Mouse (Mus musculus): ENCODE results near the gene Mog. TPM values are rescaled to one million over a fixed set of nuclear protein-coding genes. Genes with fewer than 3 reads are reported as not detected.
"Not testable (repeated sequence)": the region's sequence is repeated elsewhere in the genome, so short reads cannot be mapped to it uniquely, and the experiment has no call there.

Mog gene
- polyA plus RNA-seq, 1 experiment from 2014 or later: 2.6 TPM

DNA sequence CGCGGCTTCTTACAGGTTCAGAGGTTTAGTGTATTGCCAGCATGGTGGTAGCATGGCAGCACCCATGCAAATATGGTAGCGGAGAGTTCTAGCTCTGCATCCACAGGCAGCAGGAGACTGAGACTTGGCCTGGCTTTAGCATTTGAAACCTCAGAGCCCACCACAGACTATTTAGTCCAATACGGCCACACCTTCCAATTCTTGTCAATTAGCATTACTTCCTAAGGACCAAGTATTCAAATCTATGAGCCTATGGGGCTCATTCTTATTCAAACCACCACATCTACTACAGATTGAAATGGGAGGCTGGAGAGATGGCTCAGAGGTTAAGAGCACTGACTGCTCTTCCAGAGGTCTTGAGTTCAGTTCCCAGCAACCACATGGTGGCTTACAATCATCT is 4.3 kb upstream of the Mog start:
- Histone ChIP-seq H3K9me3 (ENCODE audit: control insufficient read depth, low read length) (no peaks in the 10 kb centered on the region), H3K4me3 (ENCODE audit: low read depth, low read length) (no peak overlapping the region), H3K4me2 (ENCODE audit: low read depth, low read length) (no peak overlapping the region), H3K27me3 (ENCODE audit: control insufficient read depth, insufficient read depth, low read length) (no peaks in the 10 kb centered on the region), H3K27ac (ENCODE audit: low read depth, low read length) (peak overlapping the region; percentile 97; the same call in 1 of the 2 replicates), H3K4me1 (ENCODE audit: control insufficient read depth, insufficient read depth, low read length) (no peaks in the 10 kb centered on the region), H3K9ac (replicated peaks; ENCODE audit: low read depth, low read length) (no peak overlapping the region), H3K36me3 (ENCODE audit: control insufficient read depth, insufficient read depth, low read length) (no peaks in the 10 kb centered on the region)
- no peak for ATAC-seq (ENCODE audit: low read depth)
- WGBS: 92% methylated on average over 4 of the region's 4 CpGs

DNA sequence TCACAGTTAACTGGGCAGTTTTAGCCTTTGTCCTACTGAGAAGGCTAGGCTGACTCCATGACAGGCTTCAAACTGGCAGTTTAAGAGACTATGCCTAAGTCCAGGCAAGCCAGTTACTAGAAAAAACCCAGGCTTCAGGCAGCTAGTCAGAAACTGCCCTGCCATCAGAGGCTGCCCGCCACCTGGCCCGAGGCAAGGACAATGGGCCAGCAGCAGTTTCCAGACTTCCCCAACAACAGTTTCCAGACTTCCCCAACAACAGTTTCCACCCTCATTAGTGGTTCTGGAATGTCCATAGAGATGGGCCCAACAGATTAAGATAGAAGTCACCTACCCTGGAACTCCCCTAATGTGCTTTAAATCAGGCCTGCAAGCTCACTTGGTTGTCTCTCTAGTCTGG is 3.2 kb upstream of the Mog start:
- Histone ChIP-seq H3K36me3 (ENCODE audit: control insufficient read depth, insufficient read depth, low read length) (no peaks in the 10 kb centered on the region), H3K9me3 (ENCODE audit: control insufficient read depth, low read length) (no peaks in the 10 kb centered on the region), H3K9ac (replicated peaks; ENCODE audit: low read depth, low read length) (no peak overlapping the region), H3K4me2 (ENCODE audit: low read depth, low read length) (no peak overlapping the region), H3K27me3 (ENCODE audit: control insufficient read depth, insufficient read depth, low read length) (no peaks in the 10 kb centered on the region), H3K4me3 (ENCODE audit: low read depth, low read length) (no peak overlapping the region), H3K27ac (ENCODE audit: low read depth, low read length) (no peak overlapping the region), H3K4me1 (ENCODE audit: control insufficient read depth, insufficient read depth, low read length) (no peaks in the 10 kb centered on the region)
- ATAC-seq (ENCODE audit: low read depth): no peak
- 55% methylated on average over 2 of the region's 2 CpGs for WGBS

DNA sequence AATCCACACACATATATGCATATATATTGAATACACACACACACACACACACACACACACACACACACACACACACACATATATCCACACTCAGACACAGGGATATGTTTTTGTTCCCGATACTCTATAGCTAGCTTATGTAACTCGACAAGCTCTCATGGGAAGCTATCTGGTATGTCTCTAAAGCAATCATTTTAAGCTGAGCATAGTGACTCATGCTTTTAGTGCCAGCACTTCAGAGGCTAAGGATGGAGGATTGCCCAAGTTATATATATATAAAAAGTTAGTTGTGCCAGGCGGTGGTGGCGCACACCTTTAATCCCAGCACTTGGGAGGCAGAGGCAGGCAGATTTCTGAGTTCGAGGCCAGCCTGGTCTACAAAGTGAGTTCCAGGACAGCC is 4.0 kb downstream of the Mog start:
- H3K9ac ChIP-seq (replicated peaks; ENCODE audit: low read depth, low read length); H3K4me3 ChIP-seq (ENCODE audit: low read depth, low read length); H3K36me3 ChIP-seq (ENCODE audit: control insufficient read depth, insufficient read depth, low read length); H3K9me3 ChIP-seq (ENCODE audit: control insufficient read depth, low read length); H3K4me2 ChIP-seq (ENCODE audit: low read depth, low read length); ATAC-seq (ENCODE audit: low read depth); H3K4me1 ChIP-seq (ENCODE audit: control insufficient read depth, insufficient read depth, low read length); H3K27me3 ChIP-seq (ENCODE audit: control insufficient read depth, insufficient read depth, low read length); H3K27ac ChIP-seq (ENCODE audit: low read depth, low read length): not testable (repeated sequence)
- WGBS: 93% methylated on average over 5 of the region's 5 CpGs

DNA sequence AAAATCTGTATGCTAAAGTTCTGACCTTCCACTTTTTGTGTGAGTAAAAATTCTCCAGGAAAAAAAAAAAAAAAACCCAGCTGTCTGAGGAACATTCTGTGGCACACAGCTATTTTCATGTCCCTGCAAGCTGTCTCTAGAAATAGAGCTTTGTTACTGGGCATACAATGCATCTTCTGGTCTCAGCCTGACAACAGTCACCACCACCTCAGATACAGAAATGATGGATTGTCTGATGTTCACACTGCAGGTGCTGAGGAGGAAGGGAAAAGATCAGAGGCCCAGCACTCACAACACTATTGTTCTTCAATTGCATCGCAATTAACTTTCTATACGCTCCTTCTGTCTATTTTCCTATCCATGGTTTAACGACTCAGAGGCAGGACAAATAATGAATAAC is 4.9 kb downstream of the Mog start:
- Histone ChIP-seq H3K4me1 (ENCODE audit: control insufficient read depth, insufficient read depth, low read length) (no peaks in the 10 kb centered on the region), H3K9me3 (ENCODE audit: control insufficient read depth, low read length) (no peaks in the 10 kb centered on the region), H3K27me3 (ENCODE audit: control insufficient read depth, insufficient read depth, low read length) (no peaks in the 10 kb centered on the region), H3K27ac (ENCODE audit: low read depth, low read length) (no peak overlapping the region), H3K4me2 (ENCODE audit: low read depth, low read length) (no peak overlapping the region), H3K9ac (replicated peaks; ENCODE audit: low read depth, low read length) (no peak overlapping the region), H3K4me3 (ENCODE audit: low read depth, low read length) (no peak overlapping the region), H3K36me3 (ENCODE audit: control insufficient read depth, insufficient read depth, low read length) (no peaks in the 10 kb centered on the region)
- ATAC-seq (ENCODE audit: low read depth): no peak
- 61% methylated on average over 3 of the region's 3 CpGs for WGBS

DNA sequence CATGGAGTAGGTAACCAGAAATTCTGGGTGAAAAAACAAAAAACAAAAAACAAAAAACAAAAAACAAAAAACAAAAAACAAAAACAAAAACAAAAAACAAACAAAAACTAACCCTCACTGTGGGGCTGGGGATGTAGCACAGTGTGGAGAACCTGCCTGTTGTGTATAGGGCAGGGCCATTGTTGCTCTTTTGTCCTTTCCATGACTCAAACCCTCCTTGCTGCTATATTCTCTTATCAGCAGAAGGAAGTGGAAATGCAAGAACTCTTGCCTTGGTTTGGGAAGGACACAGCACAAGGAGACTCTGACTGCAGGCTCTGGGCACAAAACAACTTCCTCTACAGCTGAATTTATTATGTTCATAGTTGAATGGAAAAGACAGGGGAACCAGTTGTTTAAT is 6.9 kb downstream of the Mog start:
- H3K4me2 ChIP-seq (ENCODE audit: low read depth, low read length): no peak overlapping the region
- H3K4me3 ChIP-seq (ENCODE audit: low read depth, low read length): no peak overlapping the region
- peaks cover 2% of the 10 kb centered on the region; the same call in 1 of the 2 replicates for H3K36me3 ChIP-seq (ENCODE audit: control insufficient read depth, insufficient read depth, low read length)
- no peaks in the 10 kb centered on the region for H3K9me3 ChIP-seq (ENCODE audit: control insufficient read depth, low read length)
- H3K27ac ChIP-seq (ENCODE audit: low read depth, low read length): no peak overlapping the region
- ATAC-seq (ENCODE audit: low read depth): no peak
- H3K27me3 ChIP-seq (ENCODE audit: control insufficient read depth, insufficient read depth, low read length): no peaks in the 10 kb centered on the region
- no peak overlapping the region for H3K9ac ChIP-seq (replicated peaks; ENCODE audit: low read depth, low read length)
- H3K4me1 ChIP-seq (ENCODE audit: control insufficient read depth, insufficient read depth, low read length): no peaks in the 10 kb centered on the region

DNA sequence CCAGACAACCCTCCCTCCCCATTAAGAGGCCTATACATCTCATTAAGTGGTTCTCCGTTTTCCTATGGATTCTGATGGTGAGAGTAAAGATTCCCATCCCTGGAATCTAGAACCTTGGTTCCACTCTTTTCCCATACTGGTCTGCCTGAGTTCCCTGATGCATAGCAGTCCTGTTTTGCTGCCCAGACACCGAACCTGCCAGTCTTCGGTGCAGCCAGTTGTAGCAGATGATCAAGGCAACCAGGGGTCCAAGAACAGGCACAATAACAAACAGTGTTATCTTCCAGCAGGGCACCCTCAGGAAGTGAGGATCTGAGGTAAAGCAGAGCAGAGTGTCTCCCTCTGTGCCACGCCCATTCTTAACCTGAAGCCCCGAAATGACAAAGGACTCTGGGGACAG is 11.1 kb downstream of the Mog start:
- Histone ChIP-seq H3K4me2 (ENCODE audit: low read depth, low read length) (no peak overlapping the region), H3K36me3 (ENCODE audit: control insufficient read depth, insufficient read depth, low read length) (peaks cover 26% of the 10 kb centered on the region), H3K27ac (ENCODE audit: low read depth, low read length) (no peak overlapping the region), H3K9me3 (ENCODE audit: control insufficient read depth, low read length) (no peaks in the 10 kb centered on the region), H3K27me3 (ENCODE audit: control insufficient read depth, insufficient read depth, low read length) (no peaks in the 10 kb centered on the region), H3K4me1 (ENCODE audit: control insufficient read depth, insufficient read depth, low read length) (no peaks in the 10 kb centered on the region), H3K9ac (replicated peaks; ENCODE audit: low read depth, low read length) (no peak overlapping the region), H3K4me3 (ENCODE audit: low read depth, low read length) (no peak overlapping the region)
- WGBS: 78% methylated on average over 5 of the region's 5 CpGs
- ATAC-seq (ENCODE audit: low read depth): no peak

DNA sequence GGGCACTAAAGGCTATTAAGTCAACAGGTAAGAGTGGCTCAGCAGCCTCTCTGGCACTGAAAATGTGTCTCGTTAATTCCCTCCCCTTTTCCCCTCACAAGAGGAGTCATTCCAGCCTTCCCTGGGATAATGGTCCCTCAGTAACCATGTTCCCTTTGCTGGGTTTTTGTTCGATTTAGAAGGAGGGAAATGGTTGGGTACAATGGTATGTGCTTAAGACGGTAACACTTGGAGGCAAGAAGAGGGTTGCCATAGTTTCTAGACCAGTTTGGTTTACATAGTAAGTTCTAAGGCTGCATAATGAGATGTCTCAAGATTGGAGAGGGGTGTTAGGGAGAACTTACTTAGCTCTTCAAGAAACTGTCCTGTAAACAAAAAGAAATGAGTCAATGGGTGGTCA is 11.5 kb downstream of the Mog start:
- no peak for ATAC-seq (ENCODE audit: low read depth)
- H3K4me3 ChIP-seq (ENCODE audit: low read depth, low read length): no peak overlapping the region
- H3K27ac ChIP-seq (ENCODE audit: low read depth, low read length): no peak overlapping the region
- WGBS: 87% methylated on average over 3 of the region's 3 CpGs
- no peaks in the 10 kb centered on the region for H3K9me3 ChIP-seq (ENCODE audit: control insufficient read depth, low read length)
- no peak overlapping the region for H3K4me2 ChIP-seq (ENCODE audit: low read depth, low read length)
- H3K4me1 ChIP-seq (ENCODE audit: control insufficient read depth, insufficient read depth, low read length): no peaks in the 10 kb centered on the region
- H3K27me3 ChIP-seq (ENCODE audit: control insufficient read depth, insufficient read depth, low read length): no peaks in the 10 kb centered on the region
- H3K9ac ChIP-seq (replicated peaks; ENCODE audit: low read depth, low read length): no peak overlapping the region
- H3K36me3 ChIP-seq (ENCODE audit: control insufficient read depth, insufficient read depth, low read length): peaks cover 31% of the 10 kb centered on the region

DNA sequence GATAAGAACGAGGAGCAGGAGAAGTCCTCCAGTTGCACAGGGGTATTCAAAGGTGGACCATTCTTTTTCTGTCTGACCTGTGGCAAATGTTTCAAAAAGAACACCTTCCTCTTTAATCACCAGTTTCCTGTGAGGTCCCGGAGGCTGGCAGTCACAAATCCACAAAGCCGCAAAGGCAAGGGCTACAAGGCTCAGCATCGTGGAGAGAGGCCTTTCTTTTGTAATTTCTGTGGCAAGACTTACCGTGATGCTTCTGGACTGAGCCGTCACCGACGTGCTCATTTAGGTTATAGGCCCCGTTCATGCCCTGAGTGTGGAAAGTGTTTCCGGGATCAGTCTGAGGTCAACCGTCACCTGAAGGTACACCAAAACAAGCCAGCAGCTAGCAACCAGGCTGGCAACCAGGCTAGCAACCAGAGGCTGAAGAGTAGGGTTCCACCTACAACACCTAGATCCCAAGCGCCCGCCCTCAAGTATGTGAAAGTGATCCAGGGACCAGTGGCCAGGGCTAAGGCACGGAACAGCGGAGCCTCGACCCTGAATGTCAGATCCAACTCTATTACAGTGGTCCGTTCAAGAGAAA is 13.6 kb downstream of the Mog start:
- no peaks in the 10 kb centered on the region for H3K4me1 ChIP-seq (ENCODE audit: control insufficient read depth, insufficient read depth, low read length)
- H3K27ac ChIP-seq (ENCODE audit: low read depth, low read length): no peak overlapping the region
- H3K9ac ChIP-seq (replicated peaks; ENCODE audit: low read depth, low read length): no peak overlapping the region
- 94% methylated on average over 17 of the region's 17 CpGs for WGBS
- no peak for ATAC-seq (ENCODE audit: low read depth)
- no peaks in the 10 kb centered on the region for H3K9me3 ChIP-seq (ENCODE audit: control insufficient read depth, low read length)
- H3K27me3 ChIP-seq (ENCODE audit: control insufficient read depth, insufficient read depth, low read length): no peaks in the 10 kb centered on the region
- no peak overlapping the region for H3K4me3 ChIP-seq (ENCODE audit: low read depth, low read length)
- no peak overlapping the region for H3K4me2 ChIP-seq (ENCODE audit: low read depth, low read length)
- H3K36me3 ChIP-seq (ENCODE audit: control insufficient read depth, insufficient read depth, low read length): peaks cover 43% of the 10 kb centered on the region

DNA sequence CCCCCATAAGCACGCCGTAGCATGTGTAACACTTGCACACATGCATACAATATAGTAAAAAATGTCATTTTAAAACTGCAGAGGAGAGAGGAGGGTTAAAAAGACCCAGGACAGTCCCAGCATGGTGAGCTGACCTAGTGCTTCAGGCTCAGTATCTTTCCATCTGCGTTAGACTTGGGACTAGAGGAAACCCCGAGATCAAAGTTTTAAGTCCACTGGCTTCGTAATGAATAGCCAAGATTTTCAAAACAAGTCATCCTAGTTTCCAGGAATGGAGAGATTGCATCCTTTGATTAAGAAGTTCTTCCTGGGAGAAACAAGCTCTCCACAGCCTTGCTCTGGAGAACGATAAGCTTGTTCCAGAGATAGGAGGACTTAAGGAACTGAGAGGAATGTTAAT is 15.0 kb downstream of the Mog start:
- Histone ChIP-seq H3K9me3 (ENCODE audit: control insufficient read depth, low read length) (no peaks in the 10 kb centered on the region), H3K27ac (ENCODE audit: low read depth, low read length) (no peak overlapping the region), H3K4me2 (ENCODE audit: low read depth, low read length) (no peak overlapping the region), H3K9ac (replicated peaks; ENCODE audit: low read depth, low read length) (no peak overlapping the region), H3K36me3 (ENCODE audit: control insufficient read depth, insufficient read depth, low read length) (peaks cover 43% of the 10 kb centered on the region), H3K4me1 (ENCODE audit: control insufficient read depth, insufficient read depth, low read length) (0 out of 2 replicates have a peak, but pooled peaks cover 4% of the 10 kb centered on the region), H3K27me3 (ENCODE audit: control insufficient read depth, insufficient read depth, low read length) (no peaks in the 10 kb centered on the region), H3K4me3 (ENCODE audit: low read depth, low read length) (no peak overlapping the region)
- 98% methylated on average over 6 of the region's 6 CpGs for WGBS
- ATAC-seq (ENCODE audit: low read depth): no peak

Measured in neural tube, embryonic 14.5 days (tissue).